Mouse (Mus musculus) spleen, adult 2 months (tissue): ENCODE data around the gene Gpr85. TPM values are rescaled to one million over a fixed set of nuclear protein-coding genes. Genes with fewer than 3 reads are reported as not detected.
A peak's percentile ranks its signal among the peaks of the same experiment; 100 is the strongest.
"Not testable (repeated sequence)": the region's sequence is repeated elsewhere in the genome, so short reads cannot be mapped to it uniquely, and the experiment has no call there.

ENCODE experiments used
- DNase-seq, 2 experiments: peaks; one replicate each; pipeline versions ENCODE4 v3.0.0 to v3.0.0-alpha.2; 2012 to 2021; ENCODE audit warnings: low spot score in 2 of 2, low read depth in 1 of 2
- H3K27ac ChIP-seq: fragments of 200-500 bp; 2 replicates; pipeline ENCODE4 v1.5.1; 2012; ENCODE audit warnings: low read length, inconsistent platforms; ENCODE audit not compliant: insufficient read depth
- H3K27me3 ChIP-seq: fragments of 200-500 bp; 2 replicates; pipeline ENCODE4 v1.6.1; 2012; ENCODE audit warnings: mild to moderate bottlenecking, moderate library complexity, low read length, inconsistent platforms; ENCODE audit not compliant: control insufficient read depth, insufficient read depth
- H3K36me3 ChIP-seq: fragments of 200-500 bp; 2 replicates; pipeline ENCODE4 v1.6.1; 2012; ENCODE audit warnings: mild to moderate bottlenecking, low read length, inconsistent platforms; ENCODE audit not compliant: control insufficient read depth, insufficient read depth
- H3K4me1 ChIP-seq: fragments of 200-500 bp; 2 replicates; pipeline ENCODE4 v1.6.1; 2011; ENCODE audit warnings: inconsistent platforms; ENCODE audit not compliant: control insufficient read depth, insufficient read depth, insufficient read length
- H3K4me3 ChIP-seq: fragments of 200-500 bp; 2 replicates; pipeline ENCODE4 v1.5.1; 2011; ENCODE audit warnings: mild to moderate bottlenecking, inconsistent platforms; ENCODE audit not compliant: insufficient read depth, insufficient read length; ENCODE audit errors: extremely low read depth
- CTCF ChIP-seq: fragments of 200-500 bp; IDR thresholded peaks from 2 replicates; pipeline ENCODE4 v1.5.1; 2011; ENCODE audit warnings: mild to moderate bottlenecking, inconsistent platforms; ENCODE audit not compliant: insufficient read depth, insufficient read length, insufficient replicate concordance; ENCODE audit errors: extremely low read depth
- POLR2A ChIP-seq: fragments of 200-500 bp; IDR thresholded peaks from 2 replicates; pipeline ENCODE4 v1.6.1; 2011; ENCODE audit warnings: low read depth, low read length, inconsistent platforms
- WGBS: fragments of 180-500 bp; shearing (Covaris S2); methylation state at CpG from one replicate; pipeline ENCODE4 v1.1.7; 2018; 5-methylcytosine and 5-hydroxymethylcytosine counted together
- polyA plus RNA-seq: library from polyadenylated mRNA; depleted of rRNA; stranded (reverse); fragments of >200 nt; gene quantifications from 2 replicates; pipeline ENCODE4 v1.2.3, GENCODE M21; 2012

The Gpr85 gene
- polyA plus RNA-seq, 1 experiment, result 0.16 TPM

GRCm38 (mm10) chr6:13870919-13871624 is 31.3 kb upstream of the Gpr85 start, which contains the start of gene 2610001J05Rik:
TSS of gene 2610001J05Rik (minus strand) at chr6:13871518.
- Histone ChIP-seq H3K36me3 (peaks cover 6% of the 10 kb centered on the region), H3K4me1 (peaks cover 5% of the 10 kb centered on the region; the same call in 1 of the 2 replicates), H3K27ac (peak within 1 kb of the TSS; percentile 84), H3K4me3 (peak within 1 kb of the TSS; percentile 92), H3K27me3 (no peaks in the 10 kb centered on the region)
- WGBS, result under 1% methylated on average over 19 of the region's 19 CpGs
- DNase-seq, result peak; percentile 76 to 92
- TF ChIP-seq POLR2A, result peak; percentile 71
- no peak for TF ChIP-seq CTCF

GRCm38 (mm10) chr6:13870289-13870741 is 30.6 kb upstream of the Gpr85 start:
- no peak for TF ChIP-seq CTCF
- no peak for TF ChIP-seq POLR2A
- Histone ChIP-seq H3K27me3 (no peaks in the 10 kb centered on the region), H3K4me3 (peak overlapping the region; percentile 5; the same call in 1 of the 2 replicates), H3K4me1 (peaks cover 5% of the 10 kb centered on the region; the same call in 1 of the 2 replicates), H3K36me3 (peaks cover 6% of the 10 kb centered on the region), H3K27ac (no peak overlapping the region)
- WGBS, result 52% methylated on average over 12 of the region's 12 CpGs
- DNase-seq, result no peak

- 90% methylated on average over 1 of the region's 1 CpGs for WGBS
- no peak for DNase-seq
- Histone ChIP-seq H3K27me3 (no peaks in the 10 kb centered on the region), H3K36me3 (no peaks in the 10 kb centered on the region), H3K27ac (no peak overlapping the region), H3K4me1 (no peaks in the 10 kb centered on the region), H3K4me3 (no peak overlapping the region)
- TF ChIP-seq POLR2A, result no peak
- TF ChIP-seq CTCF, result no peak
These were observed 20.9 kb upstream of the Gpr85 start for GRCm38 (mm10) chr6:13860596-13860995.

DNA sequence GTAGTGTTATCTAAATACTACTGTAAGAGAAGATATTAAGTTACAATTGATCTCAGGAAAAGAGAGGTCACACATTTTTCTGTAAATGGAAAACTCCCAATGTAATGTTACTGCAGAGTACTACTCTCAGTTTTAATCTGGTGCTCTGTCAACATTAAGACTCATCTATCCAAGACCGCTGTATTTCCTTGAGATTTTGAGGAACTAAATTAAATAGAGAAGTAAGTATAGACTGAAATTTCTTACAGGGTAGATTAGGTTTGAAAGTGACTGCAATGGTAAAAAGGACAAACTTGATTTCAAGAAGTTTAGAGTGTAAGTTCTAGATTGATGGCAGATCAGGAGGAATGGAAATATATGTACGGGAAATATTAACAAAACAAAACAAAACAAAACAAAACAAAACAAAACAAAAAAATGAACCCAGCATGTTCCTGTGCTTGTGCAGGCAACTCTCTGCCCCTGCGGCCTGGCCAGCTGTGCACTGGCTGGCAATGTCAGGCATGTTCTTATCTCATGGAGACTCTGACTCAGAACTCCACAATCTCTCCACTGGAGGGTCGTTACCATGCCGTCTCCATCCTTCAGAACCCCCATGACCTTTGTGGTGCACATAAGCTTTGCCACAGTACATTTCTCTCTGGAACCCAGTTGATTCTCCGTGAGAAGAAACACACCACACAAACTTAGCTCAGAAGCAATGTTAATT is 20.3 kb upstream of the Gpr85 start:
- Histone ChIP-seq H3K27me3 (no peaks in the 10 kb centered on the region), H3K4me3 (no peak overlapping the region), H3K4me1 (no peaks in the 10 kb centered on the region), H3K27ac (no peak overlapping the region), H3K36me3 (no peaks in the 10 kb centered on the region)
- DNase-seq, result no peak
- TF ChIP-seq POLR2A, result no peak
- no peak for TF ChIP-seq CTCF
- WGBS, result 66% methylated on average over 6 of the region's 6 CpGs

DNA sequence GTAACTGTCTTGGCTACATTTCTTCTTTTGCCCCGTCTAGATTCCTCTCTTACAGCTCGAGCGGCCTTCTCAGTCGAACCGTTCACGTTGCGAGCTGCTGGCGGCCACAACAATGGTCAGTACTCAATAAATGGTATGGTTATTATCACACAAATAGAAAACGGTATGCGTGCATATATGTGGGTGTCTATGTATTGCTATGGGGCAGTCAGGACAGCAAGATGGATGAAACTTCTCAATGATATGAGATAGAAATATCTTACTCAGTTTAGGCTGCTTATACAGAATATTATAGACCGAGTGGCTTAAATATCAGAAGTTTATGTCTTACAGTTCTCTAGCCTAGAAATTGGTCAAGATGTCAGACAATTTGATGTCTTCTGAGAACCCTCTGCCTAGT is 14.5 kb upstream of the Gpr85 start:
- WGBS, result 66% methylated on average over 11 of the region's 11 CpGs

GRCm38 (mm10) chr6:13853244-13853643 is 13.5 kb upstream of the Gpr85 start:
- DNase-seq, result no peak
- no peaks in the 10 kb centered on the region for H3K4me1 ChIP-seq
- H3K4me3 ChIP-seq, result no peak overlapping the region
- H3K27ac ChIP-seq, result no peak overlapping the region
- no peaks in the 10 kb centered on the region for H3K36me3 ChIP-seq
- H3K27me3 ChIP-seq, result no peaks in the 10 kb centered on the region
- 83% methylated on average over 4 of the region's 4 CpGs for WGBS
- TF ChIP-seq POLR2A, result no peak
- no peak for TF ChIP-seq CTCF

More for the DNA sequence above, 14.5 kb upstream of the Gpr85 start:
- no peak for DNase-seq
- H3K27ac ChIP-seq, result no peak overlapping the region
- no peaks in the 10 kb centered on the region for H3K27me3 ChIP-seq
- no peak overlapping the region for H3K4me3 ChIP-seq
- no peaks in the 10 kb centered on the region for H3K36me3 ChIP-seq
- no peaks in the 10 kb centered on the region for H3K4me1 ChIP-seq
- TF ChIP-seq POLR2A (no peak), CTCF (no peak)

GRCm38 (mm10) chr6:13846031-13846430 is 6.3 kb upstream of the Gpr85 start:
- not testable (repeated sequence) for H3K4me1 ChIP-seq, DNase-seq, H3K27ac ChIP-seq, H3K4me3 ChIP-seq, H3K36me3 ChIP-seq, H3K27me3 ChIP-seq
- 77% methylated on average over 1 of the region's 1 CpGs for WGBS
